Mouse (Mus musculus): ENCODE measurements around the gene Nt5c1a. TPM values are rescaled to one million over a fixed set of nuclear protein-coding genes. Genes with fewer than 3 reads are reported as not detected.
"Not testable (repeated sequence)": the region's sequence is repeated elsewhere in the genome, so short reads cannot be mapped to it uniquely, and the experiment has no call there.

Nt5c1a gene
- under 1 TPM in 1 of 26 experiments, not detected in 25; 0.59 TPM for total RNA-seq (2018; cell fraction: chromatin; rRNA removed)
- under 1 TPM in 2 of 26 experiments, not detected in 24; 0.05 to 0.19 TPM for total RNA-seq (2018; cell fraction: cytosol; rRNA removed)
- under 1 TPM in 3 of 26 experiments, not detected in 23; 0.35 to 0.75 (median 0.52) TPM for total RNA-seq (2018; cell fraction: nucleus; rRNA removed)
- not detected in 3 replicates for polyA plus RNA-seq (2018)

GRCm38 (mm10) chr4:123201186-123202093 lies at the start of gene Nt5c1a:
Gene Nt5c1a, plus strand, starts transcription at chr4:123201504.
- no peaks in the 10 kb centered on the region for H3K36me3 ChIP-seq (ENCODE audit: inconsistent target)
- 12% methylated on average over 50 of the region's 58 CpGs for WGBS (ENCODE audit: missing documents)
- no peak within 1 kb of the TSS for H3K27ac ChIP-seq
- no peaks in the 10 kb centered on the region for H3K79me2 ChIP-seq (ENCODE audit: inconsistent target)
- H3K4me3 ChIP-seq (ENCODE audit: inconsistent target): no peak within 1 kb of the TSS

DNA sequence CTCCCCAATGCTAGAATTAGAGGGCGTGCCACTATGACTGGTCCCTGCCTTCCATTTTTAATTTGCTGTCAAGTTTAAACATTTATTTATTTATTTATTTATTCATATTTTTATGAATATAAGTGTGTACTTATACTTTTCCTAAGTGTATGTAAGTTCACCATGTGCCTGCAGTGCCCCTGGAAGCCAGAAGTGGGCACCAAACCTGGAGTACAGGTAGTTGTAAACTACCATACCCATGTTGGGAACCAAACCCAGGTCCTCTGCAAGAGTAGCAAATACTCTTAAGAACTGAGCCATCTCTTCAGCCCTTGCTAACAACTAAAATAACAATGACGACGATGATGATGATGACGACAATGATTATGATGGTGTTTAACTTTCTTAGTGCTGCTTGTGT lies 49.3 kb upstream of the Nt5c1a start:
- 94% methylated on average over 2 of the region's 4 CpGs for WGBS (ENCODE audit: missing documents)

DNA sequence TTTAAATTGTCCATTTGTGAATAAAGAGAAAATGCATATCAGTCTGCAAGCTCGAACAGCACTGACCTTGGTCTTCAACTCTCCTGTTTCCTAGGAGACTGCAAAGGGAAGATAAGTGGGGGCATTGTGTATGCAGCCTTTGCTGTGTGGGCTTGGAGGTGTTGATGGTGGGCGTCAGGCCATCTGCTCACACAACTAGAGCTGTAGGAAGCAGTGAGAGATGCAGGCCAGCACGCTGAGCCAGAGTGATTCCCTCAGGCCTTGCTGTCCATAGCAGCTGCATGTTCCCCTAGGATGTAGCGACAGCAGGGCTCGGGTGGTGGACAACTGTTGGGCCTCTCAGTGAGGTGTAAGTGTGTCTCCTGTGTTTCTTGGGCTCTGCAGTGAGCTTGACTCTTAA lies 48.3 kb upstream of the Nt5c1a start:
- no peaks in the 10 kb centered on the region for H3K79me2 ChIP-seq (ENCODE audit: inconsistent target)
- no peak overlapping the region for H3K4me3 ChIP-seq (ENCODE audit: inconsistent target)
- WGBS (ENCODE audit: missing documents): 78% methylated on average over 5 of the region's 5 CpGs

More for the DNA sequence above, 49.3 kb upstream of the Nt5c1a start:
- H3K27ac ChIP-seq: no peak overlapping the region
- H3K36me3 ChIP-seq (ENCODE audit: inconsistent target): no peaks in the 10 kb centered on the region
- no peak overlapping the region for H3K4me3 ChIP-seq (ENCODE audit: inconsistent target)
- no peaks in the 10 kb centered on the region for H3K79me2 ChIP-seq (ENCODE audit: inconsistent target)

DNA sequence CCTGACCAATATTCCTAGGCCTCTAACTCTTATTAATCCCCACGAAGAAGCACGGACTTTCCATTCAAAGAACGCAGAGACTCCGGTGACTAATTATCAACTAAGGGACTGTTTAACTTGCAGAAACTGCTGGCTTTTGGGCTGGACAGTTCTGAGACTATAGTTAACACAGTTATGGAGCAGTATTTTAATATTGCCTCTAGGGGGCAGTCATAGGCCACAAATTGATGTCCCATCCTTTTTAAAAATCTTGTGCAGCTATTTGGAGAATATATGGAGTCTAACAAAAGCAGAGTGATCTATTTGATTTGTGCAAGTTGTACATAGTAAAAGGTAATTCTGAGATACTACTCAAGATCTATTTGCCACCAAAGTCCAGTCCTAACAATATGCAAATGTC lies 46.3 kb upstream of the Nt5c1a start:
- H3K27ac ChIP-seq: no peak overlapping the region
- H3K4me3 ChIP-seq (ENCODE audit: inconsistent target): no peak overlapping the region
- H3K36me3 ChIP-seq (ENCODE audit: inconsistent target): no peaks in the 10 kb centered on the region
- no peaks in the 10 kb centered on the region for H3K79me2 ChIP-seq (ENCODE audit: inconsistent target)
- WGBS (ENCODE audit: missing documents): 37% methylated on average over 4 of the region's 4 CpGs

More for the DNA sequence above, 48.3 kb upstream of the Nt5c1a start:
- Histone ChIP-seq H3K27ac (no peak overlapping the region), H3K36me3 (ENCODE audit: inconsistent target) (no peaks in the 10 kb centered on the region)

- WGBS (ENCODE audit: missing documents): 71% methylated on average over 2 of the region's 2 CpGs
- no peaks in the 10 kb centered on the region for H3K36me3 ChIP-seq (ENCODE audit: inconsistent target)
- no peaks in the 10 kb centered on the region for H3K79me2 ChIP-seq (ENCODE audit: inconsistent target)
Measured at GRCm38 (mm10) chr4:123155427-123155826, 45.9 kb upstream of the Nt5c1a start.

GRCm38 (mm10) chr4:123155840-123156239 lies 45.5 kb upstream of the Nt5c1a start:
- Histone ChIP-seq H3K36me3 (ENCODE audit: inconsistent target) (no peaks in the 10 kb centered on the region), H3K79me2 (ENCODE audit: inconsistent target) (no peaks in the 10 kb centered on the region), H3K4me3 (ENCODE audit: inconsistent target) (no peak overlapping the region), H3K27ac (no peak overlapping the region)

More at GRCm38 (mm10) chr4:123155427-123155826, 45.9 kb upstream of the Nt5c1a start:
- Histone ChIP-seq H3K4me3 (ENCODE audit: inconsistent target) (no peak overlapping the region), H3K27ac (no peak overlapping the region)

GRCm38 (mm10) chr4:123160571-123160970 lies 40.7 kb upstream of the Nt5c1a start:
- Histone ChIP-seq H3K4me3 (ENCODE audit: inconsistent target) (no peak overlapping the region), H3K27ac (no peak overlapping the region), H3K36me3 (ENCODE audit: inconsistent target) (no peaks in the 10 kb centered on the region), H3K79me2 (ENCODE audit: inconsistent target) (no peaks in the 10 kb centered on the region)
- WGBS (ENCODE audit: missing documents): 85% methylated on average over 5 of the region's 6 CpGs

- WGBS (ENCODE audit: missing documents): 73% methylated on average over 3 of the region's 3 CpGs
- not testable (repeated sequence) for H3K36me3 ChIP-seq (ENCODE audit: inconsistent target); H3K4me3 ChIP-seq (ENCODE audit: inconsistent target); H3K27ac ChIP-seq; H3K79me2 ChIP-seq (ENCODE audit: inconsistent target)
Measured at GRCm38 (mm10) chr4:123161251-123161650, 40.1 kb upstream of the Nt5c1a start.

DNA sequence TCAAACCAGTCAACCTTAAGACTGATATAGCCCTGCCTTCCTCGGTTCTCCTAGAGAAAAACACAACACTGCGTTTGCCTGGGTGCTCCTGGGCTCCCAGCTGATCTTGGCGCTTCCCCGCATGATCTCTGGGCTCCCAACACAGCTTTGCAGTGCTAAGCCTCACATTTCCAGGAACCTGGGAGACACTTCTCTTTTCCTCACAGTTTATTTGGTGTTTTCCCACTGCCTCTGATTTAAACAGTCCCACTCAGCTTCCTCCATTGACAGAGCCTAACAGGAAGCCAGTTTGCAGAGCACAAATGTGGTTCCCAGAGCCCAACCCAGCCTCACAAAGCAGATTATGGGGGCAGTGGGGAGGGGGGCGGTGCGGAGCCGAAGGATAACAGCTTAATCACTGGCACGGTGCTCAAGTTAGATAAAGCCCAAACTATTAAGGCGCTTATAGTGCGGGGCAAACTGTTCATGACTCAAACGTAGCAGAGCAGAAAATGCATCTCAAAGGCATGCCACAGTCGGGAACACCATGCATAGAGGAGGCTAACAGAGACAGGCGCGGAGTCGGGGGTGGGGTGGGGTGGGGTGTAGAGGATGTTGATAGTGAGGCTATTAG lies 38.9 kb upstream of the Nt5c1a start:
- H3K4me3 ChIP-seq (ENCODE audit: inconsistent target): no peak overlapping the region
- H3K36me3 ChIP-seq (ENCODE audit: inconsistent target): no peaks in the 10 kb centered on the region
- H3K79me2 ChIP-seq (ENCODE audit: inconsistent target): no peaks in the 10 kb centered on the region
- WGBS (ENCODE audit: missing documents): 10% methylated on average over 15 of the region's 15 CpGs
- no peak overlapping the region for H3K27ac ChIP-seq

- H3K4me3 ChIP-seq (ENCODE audit: inconsistent target): no peak overlapping the region
- H3K27ac ChIP-seq: no peak overlapping the region
- WGBS (ENCODE audit: missing documents): 89% methylated on average over 15 of the region's 15 CpGs
- H3K79me2 ChIP-seq (ENCODE audit: inconsistent target): no peaks in the 10 kb centered on the region
- H3K36me3 ChIP-seq (ENCODE audit: inconsistent target): no peaks in the 10 kb centered on the region
Measured at GRCm38 (mm10) chr4:123164157-123164556, 37.1 kb upstream of the Nt5c1a start.

DNA sequence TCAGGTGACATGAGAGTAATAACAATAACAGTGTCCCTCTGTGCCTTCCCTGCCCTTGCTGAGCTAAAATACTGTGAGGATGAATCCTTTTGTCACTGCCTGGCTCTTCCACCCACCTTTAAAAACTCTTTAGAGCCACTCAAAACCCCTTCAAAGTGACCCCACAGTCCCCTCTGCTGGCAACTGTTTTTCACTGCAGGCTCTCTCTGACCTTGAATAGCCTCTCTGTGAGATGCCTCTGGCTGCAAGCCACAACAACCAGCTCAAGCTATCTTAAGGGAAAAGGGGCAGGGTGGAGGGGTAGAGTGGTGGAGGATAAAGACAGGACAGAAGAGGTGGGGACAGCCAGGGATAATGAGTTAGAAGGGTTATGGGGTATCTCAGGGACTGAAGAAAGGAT lies 29.5 kb upstream of the Nt5c1a start:
- Histone ChIP-seq H3K79me2 (ENCODE audit: inconsistent target) (no peaks in the 10 kb centered on the region), H3K36me3 (ENCODE audit: inconsistent target) (no peaks in the 10 kb centered on the region), H3K27ac (no peak overlapping the region), H3K4me3 (ENCODE audit: inconsistent target) (no peak overlapping the region)

DNA sequence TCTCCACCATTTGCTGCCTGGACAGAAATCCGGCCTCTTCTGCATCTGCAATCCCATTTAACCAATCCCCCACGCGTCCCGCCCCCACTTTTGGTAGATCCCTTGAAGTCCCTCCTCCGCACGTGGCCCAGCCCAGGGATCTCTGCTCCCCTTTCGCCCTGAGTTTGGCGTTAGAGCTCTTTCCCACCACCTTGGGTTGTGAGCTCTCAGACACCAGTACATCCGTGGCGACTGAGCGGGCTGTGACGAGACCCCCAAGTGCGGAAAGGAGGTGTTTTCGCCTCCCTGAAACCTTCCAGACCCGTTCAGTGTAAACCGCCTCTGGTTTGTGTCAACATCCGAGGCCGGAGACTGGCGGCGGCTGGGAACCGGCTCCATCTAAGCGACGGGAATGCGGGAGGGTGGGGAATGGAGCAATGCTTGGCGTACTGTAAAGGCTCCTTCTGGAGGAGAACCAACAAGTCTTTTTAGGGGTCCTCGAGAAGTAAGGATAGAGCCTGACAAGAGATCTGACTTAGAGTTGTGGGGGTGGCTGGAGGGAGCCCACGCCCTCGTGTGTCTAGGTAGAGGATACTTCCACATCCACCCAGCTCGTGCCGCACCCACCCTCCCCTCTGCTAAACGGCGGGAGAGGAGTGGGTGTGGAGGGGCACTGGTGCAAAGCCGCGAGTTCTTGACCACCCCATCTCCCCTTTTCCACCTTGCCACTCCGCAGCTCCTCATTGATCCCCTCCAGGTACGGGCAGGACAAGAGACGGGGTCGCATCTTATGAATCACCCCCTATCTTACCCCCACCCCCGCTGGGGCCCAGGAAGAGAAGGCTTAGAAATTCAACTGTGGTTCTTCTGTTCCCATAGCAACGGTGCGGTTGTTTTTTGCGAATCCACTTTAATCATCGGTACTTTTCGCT lies 18.7 kb upstream of the Nt5c1a start, which contains the start of gene Hpcal4:
TSS of gene Hpcal4 (plus strand) at position 900 of the 911 bp plus-strand sequence.
- H3K4me3 ChIP-seq (ENCODE audit: inconsistent target): no peak within 1 kb of the TSS
- WGBS (ENCODE audit: missing documents): 2% methylated on average over 44 of the region's 44 CpGs
- no peaks in the 10 kb centered on the region for H3K79me2 ChIP-seq (ENCODE audit: inconsistent target)
- no peaks in the 10 kb centered on the region for H3K36me3 ChIP-seq (ENCODE audit: inconsistent target)
- H3K27ac ChIP-seq: no peak within 1 kb of the TSS

GRCm38 (mm10) chr4:123183239-123184056 lies 17.9 kb upstream of the Nt5c1a start:
- Histone ChIP-seq H3K27ac (no peak overlapping the region), H3K4me3 (ENCODE audit: inconsistent target) (no peak overlapping the region), H3K79me2 (ENCODE audit: inconsistent target) (no peaks in the 10 kb centered on the region), H3K36me3 (ENCODE audit: inconsistent target) (no peaks in the 10 kb centered on the region)
- 13% methylated on average over 44 of the region's 44 CpGs for WGBS (ENCODE audit: missing documents)
